Mouse (Mus musculus) induced T-regulatory cell, adult 2 months (primary cell): ENCODE data around the gene Gm13212.
"Not testable (repeated sequence)": the region's sequence is repeated elsewhere in the genome, so short reads cannot be mapped to it uniquely, and the experiment has no call there.

Source experiments
- DNase-seq: peaks from one replicate; pipeline ENCODE4 v3.0.0-alpha.2; 2012; ENCODE audit warnings: low read depth

Gene Gm13212

DNA sequence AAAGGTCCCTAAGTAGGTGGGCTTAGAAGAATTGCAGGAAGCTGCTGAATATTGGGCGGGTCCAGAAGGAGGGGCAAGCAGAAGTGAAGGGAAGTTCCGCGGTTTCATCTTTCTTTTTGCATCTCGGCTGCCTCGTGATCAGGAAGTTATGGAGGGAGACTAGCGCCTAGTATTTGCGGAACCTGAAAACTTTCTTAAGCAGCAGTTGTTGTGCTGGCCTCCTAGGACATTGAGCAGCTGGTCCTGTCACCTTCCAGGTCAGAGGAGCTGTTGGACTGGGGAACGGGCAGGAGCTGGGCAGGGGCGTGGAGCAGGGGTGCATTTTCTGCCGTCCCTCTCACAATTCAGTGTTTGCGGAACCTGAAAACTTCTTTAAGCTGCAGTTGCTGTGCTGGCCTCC lies at the start of gene Gm13212:
TSS of gene Gm13212 (plus strand) at position 89 of the 400 bp plus-strand sequence.
- peak; percentile 73 for DNase-seq

DNA sequence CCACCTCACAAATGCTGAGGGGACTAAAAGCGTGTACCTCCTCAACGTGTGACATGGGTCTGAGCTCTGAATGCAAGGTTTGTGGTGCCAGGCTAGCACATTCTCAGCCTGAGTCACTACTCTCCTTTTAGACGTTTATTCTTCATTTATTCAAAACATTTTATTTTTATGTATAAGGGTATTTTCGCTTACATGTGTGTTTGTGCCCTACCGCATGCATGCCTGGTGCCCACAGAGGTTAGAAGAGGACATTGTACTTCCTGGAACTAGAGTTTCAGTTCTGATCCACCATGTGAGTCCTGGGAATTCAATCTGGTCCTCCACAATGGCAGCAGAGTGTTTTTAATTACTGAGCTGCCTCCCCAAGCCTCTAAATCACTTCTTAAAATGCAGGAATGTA lies 41.1 kb upstream of the Gm13212 start:
- DNase-seq = not testable (repeated sequence)

DNA sequence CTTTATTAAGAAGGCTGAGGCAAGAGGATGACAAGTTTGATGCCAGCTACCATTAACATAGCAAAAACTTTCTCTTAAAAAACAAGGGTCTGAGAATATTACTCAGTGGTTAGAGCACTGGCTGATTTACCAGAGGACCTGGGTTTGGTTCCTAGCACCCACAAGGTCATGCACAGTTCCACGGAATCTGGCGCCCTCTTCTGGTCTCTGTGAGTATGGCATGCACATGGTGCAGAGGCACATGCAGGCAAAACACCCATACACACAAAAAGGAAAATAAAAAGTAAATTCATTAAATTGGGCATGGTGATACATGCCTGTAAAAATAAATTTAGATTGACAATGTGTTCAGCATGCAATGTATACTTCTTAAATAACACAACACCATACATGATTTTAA lies 39.9 kb upstream of the Gm13212 start:
- not testable (repeated sequence) for DNase-seq

DNA sequence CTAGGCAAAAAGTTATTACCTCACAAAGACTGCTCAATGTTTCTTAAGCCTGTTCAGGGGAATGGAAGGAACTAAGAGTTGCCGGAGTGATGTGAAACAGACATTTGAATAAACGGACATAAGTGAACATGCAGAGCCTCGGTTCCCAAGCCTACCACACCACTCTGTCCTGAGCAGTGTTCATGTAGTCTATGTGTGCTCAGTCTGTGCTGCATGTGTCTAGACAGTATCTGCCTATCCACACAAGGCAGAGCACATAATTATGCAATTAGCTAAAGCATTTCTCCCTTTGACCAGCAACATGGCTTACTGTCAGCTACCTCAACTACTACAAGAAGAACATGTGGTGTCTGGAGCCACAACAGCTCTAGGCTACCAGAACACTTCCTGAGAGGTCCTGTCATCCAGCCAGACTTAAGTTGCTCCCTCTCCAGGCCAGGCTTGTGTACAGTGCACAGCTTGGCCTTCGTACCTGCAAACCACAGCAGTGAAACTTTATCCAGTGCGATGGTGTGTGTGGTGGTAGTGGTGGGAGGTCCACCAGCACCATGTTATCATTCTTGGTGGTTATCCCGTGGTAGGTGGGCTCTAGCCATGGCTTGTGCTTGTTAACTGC lies 39.1 kb upstream of the Gm13212 start:
- not testable (repeated sequence) for DNase-seq

DNA sequence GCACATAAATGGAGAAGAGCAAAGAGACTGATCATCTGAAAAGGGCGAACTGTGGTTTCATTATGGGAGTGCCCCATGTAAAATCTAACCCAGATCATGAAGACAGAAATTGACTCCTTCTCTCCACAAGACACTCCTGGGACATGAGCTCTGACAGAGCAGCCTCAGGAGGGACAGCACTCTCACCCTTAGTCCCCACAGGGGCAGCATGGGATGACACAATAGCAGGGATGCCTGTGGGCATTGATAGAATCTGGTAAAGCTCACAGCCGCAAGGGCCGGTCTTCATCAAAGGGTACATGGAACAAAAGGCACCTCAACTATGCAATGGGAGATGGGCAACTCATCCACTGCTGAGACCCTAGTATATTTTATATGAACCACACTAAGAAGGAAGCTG lies 38.5 kb upstream of the Gm13212 start:
- DNase-seq = not testable (repeated sequence)

DNA sequence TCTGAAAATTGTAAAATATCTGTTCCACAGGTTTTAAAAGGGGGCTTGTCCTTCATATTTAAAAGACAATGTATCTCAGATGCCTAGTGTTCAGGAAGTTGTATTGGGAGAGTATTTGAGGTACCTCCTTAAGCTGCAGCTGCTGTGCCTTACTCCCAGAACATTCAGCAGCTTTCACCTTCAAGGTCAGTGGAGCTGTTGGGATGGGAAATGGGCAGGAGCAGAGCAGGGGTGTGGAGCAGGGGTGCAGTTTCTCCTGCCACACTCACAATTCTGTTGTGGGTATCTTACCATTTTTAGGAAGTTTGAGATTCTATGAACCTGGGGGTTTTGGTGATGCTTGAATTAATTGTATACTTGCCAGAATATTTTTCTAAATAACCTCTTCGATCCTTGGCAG lies 28.3 kb upstream of the Gm13212 start:
- no peak for DNase-seq

DNA sequence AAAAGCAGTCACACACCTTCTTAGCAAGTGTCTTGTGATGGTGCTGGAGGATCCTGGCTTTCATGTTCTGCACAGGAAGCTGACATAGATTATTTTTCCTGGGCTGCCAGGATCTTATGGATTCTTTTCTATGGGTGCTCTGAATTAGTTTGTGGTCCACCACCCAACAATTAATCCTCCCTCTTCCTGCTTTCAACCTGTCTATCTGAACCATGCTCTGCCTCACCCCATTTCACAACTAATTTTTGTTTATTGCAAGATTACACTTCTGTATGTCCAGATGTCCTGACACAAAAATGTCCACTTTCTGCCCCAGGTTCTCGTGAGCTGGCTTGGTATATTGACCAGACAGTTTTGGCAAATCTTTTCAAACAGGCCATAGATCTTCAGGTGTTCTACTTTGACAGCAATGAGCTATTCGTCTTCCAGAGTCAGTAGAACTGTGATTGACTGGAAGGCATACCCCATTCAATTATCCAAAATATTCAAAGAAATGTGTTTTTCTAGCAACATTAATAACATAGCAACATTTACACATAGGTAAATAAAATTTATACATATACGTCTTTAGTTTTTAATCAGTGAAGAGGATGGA lies 25.4 kb upstream of the Gm13212 start:
- no peak for DNase-seq

DNA sequence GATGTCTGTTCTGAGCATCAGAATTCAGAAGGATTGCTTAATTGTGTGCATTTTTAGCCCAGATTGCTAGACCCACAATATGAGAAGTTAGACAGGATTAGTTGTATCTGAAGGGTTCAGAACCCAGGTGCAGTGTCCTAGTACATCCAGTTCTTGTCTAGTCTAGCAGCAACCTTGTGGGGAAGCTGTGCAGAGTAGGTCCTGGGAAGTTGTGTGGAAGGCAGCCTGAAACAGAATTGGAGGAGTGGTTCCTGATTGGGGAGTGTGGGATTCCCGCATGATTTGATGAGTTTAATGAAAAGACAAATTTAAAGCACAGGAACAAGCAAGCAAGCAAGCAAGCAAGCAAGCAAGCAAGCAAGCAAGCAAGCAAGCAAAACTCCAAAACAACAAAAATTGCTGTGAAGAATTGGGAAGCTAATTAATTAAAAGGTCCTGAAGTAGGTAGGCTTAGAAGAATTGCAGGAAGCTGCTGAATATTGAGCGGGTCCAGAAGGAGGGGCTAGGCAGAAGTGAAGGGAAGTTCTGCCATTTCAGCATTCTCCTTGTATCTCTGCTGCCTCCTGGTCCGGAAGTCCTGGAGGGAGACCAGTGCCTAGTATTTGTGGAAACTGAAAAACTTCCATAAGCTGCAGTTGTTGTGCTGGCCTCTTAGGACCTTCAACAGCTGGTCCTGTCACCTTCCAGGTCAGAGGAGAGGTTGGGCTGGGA lies 20.7 kb upstream of the Gm13212 start:
- DNase-seq = no peak

DNA sequence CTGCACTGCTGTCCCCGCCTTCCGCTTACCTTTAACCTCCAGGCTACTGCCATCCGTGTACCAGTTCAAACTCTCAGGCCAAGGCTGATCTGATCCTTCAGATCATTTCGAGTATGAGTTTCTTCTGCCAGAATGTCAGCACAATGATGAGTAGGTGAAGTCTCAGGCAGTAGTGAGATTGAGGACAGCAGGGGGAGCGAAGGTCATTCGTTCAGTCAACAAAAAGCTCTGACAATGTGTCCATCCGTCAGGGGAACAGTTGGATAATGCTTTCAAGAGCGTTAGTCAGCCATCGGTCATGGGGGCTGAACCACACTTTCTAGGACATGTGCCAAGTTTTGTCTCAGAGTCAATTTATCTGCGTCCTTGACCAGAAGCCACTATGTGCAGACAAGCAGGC lies 14.5 kb upstream of the Gm13212 start:
- DNase-seq = not testable (repeated sequence)

DNA sequence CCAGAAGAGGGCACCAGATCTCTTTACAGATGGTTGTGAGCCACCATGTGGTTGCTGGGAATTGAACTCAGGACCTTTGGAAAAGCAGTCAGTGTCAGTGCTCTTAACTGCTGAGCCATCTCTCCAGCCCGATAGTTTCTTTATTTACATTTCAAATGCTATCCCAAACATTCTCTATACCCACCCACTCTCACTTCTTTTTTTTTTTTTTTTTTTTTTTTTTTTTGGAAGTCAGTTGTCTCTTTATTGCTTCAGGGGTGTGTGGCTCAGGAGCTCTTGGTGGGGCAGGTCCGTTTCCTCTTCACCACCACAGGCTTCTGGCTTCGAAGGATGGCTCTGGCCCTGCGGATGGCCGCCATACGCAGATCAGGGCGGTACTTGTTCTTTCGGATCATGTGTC lies 8.3 kb upstream of the Gm13212 start:
- DNase-seq = not testable (repeated sequence)

DNA sequence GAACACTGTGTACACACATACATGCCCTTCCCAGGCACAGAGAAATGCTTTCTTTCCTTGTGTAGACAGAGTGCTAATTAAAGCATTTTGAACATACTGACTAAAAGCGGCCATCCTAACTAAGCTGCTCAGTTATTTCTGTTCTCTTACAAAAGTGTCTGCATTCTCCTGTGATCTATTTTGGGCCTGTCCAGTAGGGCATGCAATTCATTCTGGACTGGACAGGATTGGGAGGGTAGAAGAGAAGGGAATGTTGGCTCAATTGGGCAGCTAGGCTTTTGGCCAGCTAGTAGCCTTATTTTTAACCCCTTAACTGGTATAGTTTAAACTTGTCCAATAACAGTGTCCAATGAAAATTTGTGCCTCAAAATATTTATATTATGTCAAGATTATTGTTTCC lies 4.6 kb upstream of the Gm13212 start:
- DNase-seq = not testable (repeated sequence)

DNA sequence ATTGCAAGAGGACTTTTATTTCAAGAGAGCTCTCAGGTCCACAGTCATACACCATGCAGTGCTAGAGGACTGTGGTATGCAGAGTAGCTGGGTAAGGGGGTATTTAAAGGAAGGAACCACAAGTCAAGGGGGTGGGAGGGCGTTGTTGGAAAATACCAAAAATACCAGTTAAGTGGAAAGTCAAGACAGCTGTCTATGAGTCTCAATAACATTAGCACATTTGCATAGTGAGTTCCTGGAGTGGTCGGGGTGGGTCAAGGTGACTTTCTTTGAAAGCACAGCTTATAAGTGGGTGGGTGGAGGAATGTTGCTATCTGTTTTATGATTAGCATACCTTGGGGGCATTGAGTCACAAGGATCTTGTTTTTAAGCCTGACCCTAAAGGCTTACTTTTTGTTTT lies 1.1 kb downstream of the Gm13212 start:
- DNase-seq = peak; percentile 33

DNA sequence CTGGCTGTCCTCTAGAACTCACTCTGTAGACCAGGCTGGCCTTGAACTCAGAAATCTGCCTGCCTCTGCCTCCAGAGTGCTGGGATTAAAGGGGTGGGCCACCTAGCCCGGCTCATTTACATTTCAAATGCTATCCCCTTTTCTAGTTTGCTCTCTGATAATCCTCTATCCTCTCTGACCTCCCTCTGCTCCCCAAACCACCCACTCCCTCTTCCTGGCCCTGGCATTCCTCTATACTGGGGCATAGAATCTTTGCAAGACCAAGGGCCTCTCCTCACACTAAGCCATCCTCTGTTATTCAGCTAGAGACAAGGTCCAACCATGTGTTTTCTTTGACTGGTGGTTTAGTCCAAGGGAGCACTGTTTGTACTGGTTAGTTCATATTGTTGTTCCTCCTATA lies 9.2 kb downstream of the Gm13212 start:
- DNase-seq = not testable (repeated sequence)

DNA sequence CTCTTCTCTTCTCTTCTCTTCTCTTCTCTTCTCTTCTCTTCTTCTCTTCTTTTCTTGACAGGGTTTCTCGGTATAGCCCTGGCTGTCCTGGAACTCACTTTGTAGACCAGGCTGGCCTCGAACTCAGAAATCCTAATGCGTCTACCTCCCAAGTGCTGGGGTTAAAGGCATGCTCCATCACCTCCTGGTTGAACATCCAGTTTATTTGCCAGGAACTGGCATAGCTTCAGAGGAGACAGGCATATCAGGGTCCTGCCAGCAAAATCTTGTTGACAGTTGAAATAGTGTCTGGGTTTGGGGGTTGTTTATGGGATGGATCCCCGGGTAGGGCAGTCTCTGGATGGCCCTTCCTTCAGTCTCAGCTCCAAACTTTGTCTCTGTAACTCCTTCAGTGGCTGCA lies 9.8 kb downstream of the Gm13212 start:
- DNase-seq = not testable (repeated sequence)

DNA sequence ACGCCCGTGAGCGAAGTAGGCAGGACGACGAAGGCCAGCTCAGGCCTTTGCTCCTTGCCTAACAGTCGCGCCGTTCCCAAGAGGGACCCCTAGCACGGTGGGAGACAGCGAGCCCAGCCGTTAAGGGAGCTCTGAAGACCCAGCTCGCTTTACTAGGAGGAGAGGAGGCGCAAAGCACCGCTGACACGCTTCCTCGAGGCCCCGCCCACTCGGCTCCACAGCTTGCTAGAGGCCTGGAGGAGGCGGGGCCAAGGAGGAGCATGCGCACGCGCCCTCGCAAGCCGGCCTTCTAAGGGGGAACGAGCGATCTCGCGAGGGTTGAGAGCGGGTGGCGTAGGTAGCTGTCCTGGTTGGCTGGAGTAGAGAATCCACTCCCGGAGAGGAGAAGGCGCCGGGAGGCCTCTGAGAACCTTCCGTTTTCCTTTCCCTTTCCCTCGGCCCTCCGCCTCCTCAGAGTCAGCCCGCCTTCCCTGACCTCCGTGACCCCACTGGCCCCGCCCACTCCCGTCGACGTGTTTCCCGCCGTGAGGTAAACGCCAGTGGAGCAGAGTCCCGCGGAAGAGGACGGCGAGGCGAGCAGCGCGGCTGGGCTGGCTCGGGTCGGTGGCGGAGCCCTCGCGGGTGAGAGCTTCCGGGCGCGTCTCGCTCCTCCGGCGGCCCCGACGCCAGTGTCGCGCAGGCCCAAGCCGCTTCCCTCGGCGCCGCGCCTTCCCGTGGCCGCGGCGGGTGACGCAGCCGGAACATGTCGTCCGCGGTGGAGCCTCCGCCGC lies 55.6 kb downstream of the Gm13212 start:
- DNase-seq = not testable (repeated sequence)

DNA sequence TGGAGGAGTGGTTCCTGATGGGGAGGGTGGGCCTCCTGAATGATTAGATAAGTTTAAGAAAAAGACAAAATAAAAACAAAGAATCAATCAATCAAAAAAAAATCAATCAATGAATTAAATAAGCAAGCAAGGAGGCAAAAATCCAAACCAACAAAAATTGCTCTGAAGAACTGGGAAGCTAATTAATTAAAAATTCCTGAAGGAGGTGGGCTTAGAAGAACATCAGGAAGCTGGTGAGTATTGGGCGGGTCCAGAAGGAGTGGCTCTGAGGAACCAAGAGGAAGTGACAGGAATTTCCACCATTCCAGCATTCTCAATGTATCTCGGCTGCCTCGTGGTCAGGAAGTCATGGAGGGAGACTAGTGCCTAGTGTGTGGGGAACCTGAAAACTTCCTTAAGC lies 85.4 kb downstream of the Gm13212 start, which contains the start of gene Zfp980:
TSS of gene Zfp980 (plus strand) at position 301 of the 400 bp plus-strand sequence.
- not testable (repeated sequence) for DNase-seq

DNA sequence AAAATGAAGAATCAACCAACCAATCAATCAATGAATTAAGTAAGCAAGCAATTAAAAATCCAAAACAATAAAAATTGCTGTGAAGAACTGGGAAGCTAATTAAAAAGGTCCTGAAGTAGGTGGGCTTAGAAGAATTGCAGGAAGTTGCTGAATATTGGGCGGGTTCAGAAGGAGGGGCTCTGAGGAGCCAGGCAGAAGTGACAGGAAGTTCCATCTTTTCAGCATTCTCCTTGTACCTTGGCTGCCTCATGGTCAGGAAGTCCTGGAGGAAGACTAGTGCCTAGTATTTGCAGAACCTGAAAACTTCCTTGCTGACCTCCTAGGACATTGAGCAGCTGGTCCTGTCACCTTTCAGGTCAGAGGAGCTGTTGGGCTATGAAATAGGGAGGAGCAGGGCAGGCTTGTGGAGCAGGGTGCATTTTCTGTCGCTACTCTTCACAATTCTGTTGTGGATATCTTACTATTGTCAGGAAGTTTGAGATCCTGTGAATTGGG lies 89.4 kb downstream of the Gm13212 start:
- DNase-seq = not testable (repeated sequence)
